Mouse (Mus musculus) liver, postnatal 0 days (tissue): ENCODE measurements at regions not wholly inside any gene's neighbourhood (a gene's known extent, or its start where the extent isn't known, plus 50 kb on each side); places are given as distances from the start of the nearest gene placed in this dataset.

ENCODE experiments used
- CTCF ChIP-seq: sonication (generic); IDR thresholded peaks from 2 replicates; pipeline ENCODE4 v1.5.1; 2016; ENCODE audit warnings: antibody characterized with exemption, low read depth
- EP300 ChIP-seq: IDR thresholded peaks from 2 replicates; pipeline ENCODE4 v1.6.1; 2016; ENCODE audit warnings: antibody characterized with exemption, low read depth, mild to moderate bottlenecking

DNA sequence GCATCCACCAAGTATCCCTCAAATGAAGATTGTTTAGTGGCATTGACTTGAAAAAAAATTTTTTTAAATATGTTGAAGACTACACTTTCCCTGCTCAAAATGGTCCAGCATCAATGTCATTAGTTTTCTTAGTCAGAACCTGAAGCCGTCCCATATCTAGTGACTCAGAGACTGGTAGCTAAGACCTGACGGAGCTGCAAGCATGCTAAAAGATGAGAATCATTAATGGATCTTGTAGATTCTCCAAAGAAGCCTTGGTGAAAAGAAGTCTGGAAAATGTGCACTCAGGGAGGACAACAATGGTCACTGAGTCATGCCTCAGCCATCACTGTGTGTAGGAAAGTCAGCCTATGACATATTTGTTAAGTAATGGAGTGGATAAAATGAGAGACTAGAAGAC, 71.2 kb upstream of the Rmdn2 start:
- no peak for TF ChIP-seq CTCF
- no peak for TF ChIP-seq EP300
